Mouse (Mus musculus): ENCODE results near the gene Flrt1. TPM values are rescaled to one million over a fixed set of nuclear protein-coding genes. Genes with fewer than 3 reads are reported as not detected.
"Not testable (repeated sequence)": the region's sequence is repeated elsewhere in the genome, so short reads cannot be mapped to it uniquely, and the experiment has no call there.

The Flrt1 gene
- total RNA-seq, 2 experiments from 2014 or later, result 0.61 to 0.99 TPM

- DNase-seq, result no peak
Measured at GRCm38 (mm10) chr19:7103349-7103992, 2.1 kb downstream of the Flrt1 start.

- DNase-seq, result no peak
Measured at GRCm38 (mm10) chr19:7102039-7102438, 3.5 kb downstream of the Flrt1 start.

- no peak for DNase-seq
Measured at GRCm38 (mm10) chr19:7099620-7100155, 5.8 kb downstream of the Flrt1 start.

GRCm38 (mm10) chr19:7092756-7093155 lies 12.8 kb downstream of the Flrt1 start:
- no peak for DNase-seq

GRCm38 (mm10) chr19:7091448-7092050 lies 14.0 kb downstream of the Flrt1 start:
- DNase-seq, result no peak

- DNase-seq, result no peak
Measured at GRCm38 (mm10) chr19:7090369-7091064, 15.0 kb downstream of the Flrt1 start.

GRCm38 (mm10) chr19:7089842-7090251 lies 15.7 kb downstream of the Flrt1 start:
- DNase-seq, result no peak

GRCm38 (mm10) chr19:7089050-7089449 lies 16.5 kb downstream of the Flrt1 start:
- no peak for DNase-seq

GRCm38 (mm10) chr19:7088558-7088957 lies 17.0 kb downstream of the Flrt1 start:
- no peak for DNase-seq

- no peak for DNase-seq
Measured at GRCm38 (mm10) chr19:7084734-7085133, 20.8 kb downstream of the Flrt1 start.

GRCm38 (mm10) chr19:7083035-7083794 lies 22.3 kb downstream of the Flrt1 start:
- no peak for DNase-seq

- no peak for DNase-seq
Measured at GRCm38 (mm10) chr19:7081516-7082266, 23.8 kb downstream of the Flrt1 start.

- DNase-seq, result no peak
Measured at GRCm38 (mm10) chr19:7078271-7078670, 27.3 kb downstream of the Flrt1 start.

GRCm38 (mm10) chr19:7077666-7078065 lies 27.9 kb downstream of the Flrt1 start:
- DNase-seq, result no peak

- DNase-seq, result not testable (repeated sequence)
Measured at GRCm38 (mm10) chr19:7075336-7075735, 30.2 kb downstream of the Flrt1 start.

GRCm38 (mm10) chr19:7073997-7074781 lies 31.3 kb downstream of the Flrt1 start:
- DNase-seq, result no peak

GRCm38 (mm10) chr19:7072221-7072620 lies 33.3 kb downstream of the Flrt1 start:
- no peak for DNase-seq

- DNase-seq, result no peak
Measured at GRCm38 (mm10) chr19:7070775-7071174, 34.8 kb downstream of the Flrt1 start.

GRCm38 (mm10) chr19:7069781-7070763 lies 35.5 kb downstream of the Flrt1 start:
- peak; percentile 57 for DNase-seq

Measured in gastrocnemius, postnatal 10 days (tissue).